8 mouse cellular contexts compared by ENCODE assay signal in the genomic region with DNA sequence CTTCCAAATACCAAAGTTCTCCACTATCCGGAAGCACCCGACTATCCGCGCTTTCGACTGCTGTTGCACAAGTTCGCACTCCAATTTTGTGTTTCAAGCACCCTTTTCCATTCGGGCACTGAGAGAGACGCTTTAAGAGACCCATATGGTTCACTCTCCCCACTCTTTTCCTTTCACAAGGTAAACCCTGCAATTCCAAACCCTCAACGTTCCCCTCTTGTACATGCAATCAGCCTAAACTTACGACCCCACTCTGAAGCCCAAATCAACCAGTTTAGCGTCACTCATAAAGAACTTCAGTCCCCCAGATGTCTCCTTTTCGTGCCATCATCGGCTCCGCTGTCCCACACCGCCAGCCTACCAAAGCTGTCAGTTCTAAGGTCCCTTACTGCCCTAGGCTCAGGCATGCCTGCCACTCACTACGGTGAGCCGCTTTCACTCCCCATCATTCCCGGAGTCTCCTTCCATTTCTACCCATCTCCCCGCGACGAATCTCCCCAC. TPM values are rescaled to one million over a fixed set of nuclear protein-coding genes. Genes with fewer than 3 reads are reported as not detected.
A peak's percentile ranks its signal among the peaks of the same experiment; 100 is the strongest.
DNase-seq lines count a peak whose midpoint lies in the region; ATAC-seq and TF ChIP-seq lines count a peak whose summit lies in the region.

No protein-coding gene starts in this region.

- TF ChIP-seq CTCF in CH12.LX (conservative IDR thresholded peaks at IDR 0.05 in 1 of 2, IDR thresholded peaks at IDR 0.05 in 1 of 2; ENCODE audit: low read depth in 2 of 2, low read length in 2 of 2) = no peak

- H3K9ac ChIP-seq in CH12.LX (ENCODE audit: insufficient read depth, low read depth) = peak overlapping the region; percentile 70
- H3K9ac ChIP-seq in forebrain, embryonic 12.5 days = peak overlapping the region; percentile 91
- H3K9ac ChIP-seq in kidney, embryonic 14.5 days (ENCODE audit: low read depth, low read length) = peak overlapping the region; percentile 91

- TF ChIP-seq POLR2A in CH12.LX (IDR thresholded peaks at IDR 0.05; ENCODE audit: low read depth, low read length) = no peak

- ATAC-seq in forebrain, embryonic 12.5 days (ENCODE audit: low FRiP score) = no peak
- no peak for ATAC-seq in kidney, embryonic 14.5 days (ENCODE audit: low FRiP score, low TSS enrichment)
- ATAC-seq in megakaryocyte progenitor cell, adult 5-6 weeks (replicated peaks; ENCODE audit: poor library complexity) = 0 out of 2 replicates have a peak, but pooled peaks have one; percentile 15

- in situ Hi-C loops in CH12.LX (cut with MboI; ENCODE audit: low pct_ligation_motif_present, low pct_unique_long_range_greater_than_20kb, low sequenced_read_pairs) = no loop called here

- no peak for TF ChIP-seq RAD21 in CH12.LX (IDR thresholded peaks at IDR 0.05; ENCODE audit: low read depth, low read length)

- no peak overlapping the region for H3K27ac ChIP-seq in CH12.LX (ENCODE audit: insufficient read depth, low read depth)
- H3K27ac ChIP-seq in forebrain, embryonic 12.5 days = peak overlapping the region; percentile 96
- no peak overlapping the region for H3K27ac ChIP-seq in kidney, embryonic 14.5 days (ENCODE audit: low read depth, low read length)

- peaks cover 14 to 36% of the 10 kb centered on the region in 2 experiments for H3K4me1 ChIP-seq in CH12.LX (ENCODE audit: control insufficient read depth in 1 of 2, insufficient read depth in 2 of 2)
- peaks cover 33% of the 10 kb centered on the region for H3K4me1 ChIP-seq in forebrain, embryonic 12.5 days
- H3K4me1 ChIP-seq in kidney, embryonic 14.5 days (ENCODE audit: control insufficient read depth, insufficient read depth, low read length) = peaks cover 17% of the 10 kb centered on the region

- H3K4me2 ChIP-seq in CH12.LX (ENCODE audit: insufficient read depth, low read depth, poor library complexity, severe bottlenecking) = peak overlapping the region; percentile 70
- peak overlapping the region; percentile 84 for H3K4me2 ChIP-seq in forebrain, embryonic 12.5 days
- H3K4me2 ChIP-seq in kidney, embryonic 14.5 days (replicated peaks; ENCODE audit: low read depth, low read length) = peak overlapping the region; percentile 93

- H3K79me2 ChIP-seq in CH12.LX (replicated peaks; ENCODE audit: control insufficient read depth, extremely low read depth, insufficient read depth, poor library complexity, severe bottlenecking) = peaks cover 62% of the 10 kb centered on the region

- H3K36me3 ChIP-seq in CH12.LX (replicated peaks in 1 of 2; ENCODE audit: control insufficient read depth in 1 of 2, insufficient read depth in 1 of 2, low read length in 1 of 2) = peaks cover 11 to 27% of the 10 kb centered on the region in 2 experiments
- H3K36me3 ChIP-seq in forebrain, embryonic 12.5 days (replicated peaks) = peaks cover 8% of the 10 kb centered on the region; the same call in 1 of the 2 replicates
- peaks cover 11% of the 10 kb centered on the region; the same call in 1 of the 2 replicates for H3K36me3 ChIP-seq in kidney, embryonic 14.5 days (ENCODE audit: control insufficient read depth, insufficient read depth, low read length)

- DNase-seq in adrenal gland, postnatal 10 days = peak; percentile 35
- no peak for DNase-seq in adrenal gland, adult 18-20 months (ENCODE audit: low spot score in 2 of 2)
- peak; percentile 45 for DNase-seq in CH12.LX (ENCODE audit: extremely low read depth)
- DNase-seq in thymus, postnatal 4 days = peak; percentile 32
- no peak for DNase-seq in left cerebral cortex, postnatal 25 days (ENCODE audit: low spot score in 2 of 2)

- intact Hi-C loops in left cerebral cortex, postnatal 25 days (cut with DNase I) = loop anchor here (5.0 kb wide), 2 partner anchors 37 to 117 kb away; no protein-coding TSS in a partner anchor

- no peaks in the 10 kb centered on the region for H3K9me3 ChIP-seq in CH12.LX (replicated peaks; ENCODE audit: low read length)
- no peaks in the 10 kb centered on the region for H3K9me3 ChIP-seq in forebrain, embryonic 12.5 days
- no peaks in the 10 kb centered on the region for H3K9me3 ChIP-seq in kidney, embryonic 14.5 days (ENCODE audit: control insufficient read depth, low read length)

- no peaks in the 10 kb centered on the region for H3K27me3 ChIP-seq in CH12.LX (replicated peaks)
- H3K27me3 ChIP-seq in forebrain, embryonic 12.5 days = no peaks in the 10 kb centered on the region
- no peaks in the 10 kb centered on the region for H3K27me3 ChIP-seq in kidney, embryonic 14.5 days (ENCODE audit: control insufficient read depth, insufficient read depth, low read length)

- dilution Hi-C loops in CH12.LX (cut with MboI; ENCODE audit: extremely low pct_ligation_motif_present, extremely low pct_unique_long_range_greater_than_20kb, low sequenced_read_pairs) = no loop called here

- peak overlapping the region; percentile 70 to 81 (median 75) for H3K4me3 ChIP-seq in CH12.LX (replicated peaks in 1 of 3; ENCODE audit: low read depth in 2 of 3, low read length in 2 of 3, poor library complexity in 1 of 3)
- peak overlapping the region; percentile 87 for H3K4me3 ChIP-seq in forebrain, embryonic 12.5 days (replicated peaks)
- H3K4me3 ChIP-seq in kidney, embryonic 14.5 days (ENCODE audit: low read length) = peak overlapping the region; percentile 74

- TF ChIP-seq EP300 in CH12.LX (IDR thresholded peaks at IDR 0.05; ENCODE audit: low read length) = no peak

- WGBS in forebrain, embryonic 12.5 days = under 1% methylated on average over 21 of the region's 21 CpGs
- under 1% methylated on average over 21 of the region's 21 CpGs for WGBS in kidney, embryonic 14.5 days

TF ChIP-seq in CH12.LX, 34 proteins besides CTCF, POLR2A, EP300 and RAD21:
- TF ChIP-seq BHLHE40 (IDR thresholded peaks at IDR 0.05; ENCODE audit: low read depth, low read length) = no peak
- TF ChIP-seq ZKSCAN1 (IDR thresholded peaks at IDR 0.05; ENCODE audit: borderline replicate concordance, low read depth, low read length) = no peak
- TF ChIP-seq NRF1 (IDR thresholded peaks at IDR 0.05; ENCODE audit: low read depth, low read length) = no peak
- no peak for TF ChIP-seq HCFC1 (IDR thresholded peaks at IDR 0.05; ENCODE audit: low read depth, low read length)
- no peak; the same call in 1 of the 2 replicates for TF ChIP-seq MXI1 (IDR thresholded peaks at IDR 0.05; ENCODE audit: low read depth, low read length)
- no peak for TF ChIP-seq CHD2 (IDR thresholded peaks at IDR 0.05; ENCODE audit: low read length)
- TF ChIP-seq MYC (IDR thresholded peaks at IDR 0.05; ENCODE audit: low read depth, low read length) = peak; percentile 44; the same call in 1 of the 2 replicates
- TF ChIP-seq CHD1 (IDR thresholded peaks at IDR 0.05; ENCODE audit: low read depth, low read length) = no peak

RNA-seq across cellular contexts. Expression of gene Hs2st1, which starts 1.1 kb away (rescaled TPM):
- 10 to 100 TPM; 19.2 to 19.5 TPM for total RNA-seq in adrenal gland, postnatal 10 days (2021)
- 10 to 100 TPM; 13.9 to 14.7 TPM for total RNA-seq in adrenal gland, adult 18-20 months (2021)
- total RNA-seq in CH12.LX (2012; rRNA removed) (17.6 and 20.4 TPM in 2 replicates), CH12.LX (2014; rRNA removed) (29.7 and 30.9 TPM in 2 replicates)
- polyA plus RNA-seq in CH12.LX (2012; ENCODE audit: insufficient read length, low read depth) = 36.4 and 38.5 TPM in 2 replicates
- 35.7 and 39.1 TPM in 2 replicates for polyA plus RNA-seq in forebrain, embryonic 12.5 days (2016; fragmentation: Nextera tagmentation; extraction: Ambion mirVana)
- 13.7 and 16.9 TPM in 2 replicates for polyA plus RNA-seq in kidney, embryonic 14.5 days (2014; fragmentation: Nextera tagmentation; extraction: Ambion mirVana)
- 14.2 and 15.7 TPM in 2 replicates for total RNA-seq in megakaryocyte progenitor cell, adult 5-6 weeks (2015)
- 11.8 and 14.7 TPM in 2 replicates for total RNA-seq in megakaryocyte progenitor cell, adult 5-6 weeks (2017)
- total RNA-seq in left cerebral cortex, postnatal 25 days (2021) = 10 to 100 TPM; 49.4 to 52.5 TPM

RNA-seq across cellular contexts. Expression of gene Selenof, which starts 1.2 kb away (rescaled TPM):
- 100 to 1,000 TPM; 283 to 295 TPM for total RNA-seq in adrenal gland, postnatal 10 days (2021)
- total RNA-seq in adrenal gland, adult 18-20 months (2021) = 100 to 1,000 TPM; 324 to 336 TPM
- total RNA-seq in CH12.LX (2012; rRNA removed) (528 and 548 TPM in 2 replicates), CH12.LX (2014; rRNA removed) (1,358 and 1,567 TPM in 2 replicates)
- polyA plus RNA-seq in CH12.LX (2012; ENCODE audit: insufficient read length, low read depth) = 671 and 678 TPM in 2 replicates
- polyA plus RNA-seq in forebrain, embryonic 12.5 days (2016; fragmentation: Nextera tagmentation; extraction: Ambion mirVana) = 467 and 480 TPM in 2 replicates
- polyA plus RNA-seq in kidney, embryonic 14.5 days (2014; fragmentation: Nextera tagmentation; extraction: Ambion mirVana) = 515 and 688 TPM in 2 replicates
- 542 and 574 TPM in 2 replicates for total RNA-seq in megakaryocyte progenitor cell, adult 5-6 weeks (2015)
- total RNA-seq in megakaryocyte progenitor cell, adult 5-6 weeks (2017) = 723 and 819 TPM in 2 replicates
- total RNA-seq in left cerebral cortex, postnatal 25 days (2021) = 100 to 1,000 TPM; 221 to 233 TPM

Comparison
In these comparisons a context has a peak if more than half of its experiments do, and no peak if none do; other contexts are left out.
1. DNase-seq: peak in adrenal gland, postnatal 10 days (single experiment), CH12.LX (single experiment) and thymus, postnatal 4 days (single experiment); none in adrenal gland, adult 18-20 months (0 of 2) and left cerebral cortex, postnatal 25 days (0 of 2).
2. Peak in every context shown above with its lines, with median percentiles within 50 percentile points of each other: H3K4me2 ChIP-seq, H3K4me3 ChIP-seq and H3K9ac ChIP-seq.